Mouse (Mus musculus): ENCODE measurements around the gene Grap2.

DNA sequence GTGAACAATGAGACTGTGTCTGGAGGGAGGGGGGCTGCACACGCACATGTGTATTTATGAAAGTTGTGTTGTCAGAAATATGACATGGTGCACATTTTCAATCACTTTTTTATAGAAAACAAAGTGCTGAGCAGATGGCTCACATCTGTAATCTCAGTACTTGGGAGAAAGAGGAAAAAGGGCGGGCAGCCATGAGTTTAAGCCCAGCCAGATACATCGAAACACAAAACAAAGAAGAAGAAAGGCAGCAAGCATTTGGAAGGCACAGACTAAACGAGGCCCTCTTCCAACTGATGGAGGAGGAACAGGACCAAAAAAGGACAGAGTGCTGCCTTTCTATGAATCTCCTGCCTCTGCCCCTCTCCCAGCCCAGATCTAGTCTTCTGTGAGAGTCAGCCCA lies 88.6 kb downstream of the Grap2 start:
- TF ChIP-seq TAL1 (IDR thresholded peaks at IDR 0.05; ENCODE audit: low read length) (no peak), GATA1 (IDR thresholded peaks at IDR 0.05; ENCODE audit: low read length) (no peak)
